Mouse (Mus musculus) brain, embryonic 14.5 days (tissue): ENCODE measurements around the gene Scgb2b27. TPM values are rescaled to one million over a fixed set of nuclear protein-coding genes. Genes with fewer than 3 reads are reported as not detected.
"Not testable (repeated sequence)": the region's sequence is repeated elsewhere in the genome, so short reads cannot be mapped to it uniquely, and the experiment has no call there.

Experiments used
- DNase-seq: peaks from one replicate; pipeline ENCODE4 v3.0.0-alpha.2; 2011; ENCODE audit warnings: low read depth
- CTCF ChIP-seq: fragments of 200-500 bp; IDR thresholded peaks from 2 replicates; pipeline ENCODE4 v1.5.1; 2012; ENCODE audit warnings: inconsistent platforms, mild to moderate bottlenecking, moderate library complexity, borderline replicate concordance; ENCODE audit not compliant: insufficient read depth, insufficient read length; ENCODE audit errors: extremely low read depth
- POLR2A ChIP-seq: fragments of 200-500 bp; IDR thresholded peaks from 2 replicates; pipeline ENCODE4 v1.6.1; 2012; ENCODE audit warnings: mild to moderate bottlenecking, inconsistent platforms, borderline replicate concordance; ENCODE audit not compliant: poor library complexity, insufficient read depth, insufficient read length, severe bottlenecking; ENCODE audit errors: extremely low read depth
- polyA plus RNA-seq: library from polyadenylated mRNA; depleted of rRNA; stranded (reverse); fragments of >200 nt; gene quantifications from 2 replicates; pipeline ENCODE4 v1.2.3, GENCODE M21; 2012; rRNA removed

Scgb2b27 gene
- not detected in 2 replicates for polyA plus RNA-seq

DNA sequence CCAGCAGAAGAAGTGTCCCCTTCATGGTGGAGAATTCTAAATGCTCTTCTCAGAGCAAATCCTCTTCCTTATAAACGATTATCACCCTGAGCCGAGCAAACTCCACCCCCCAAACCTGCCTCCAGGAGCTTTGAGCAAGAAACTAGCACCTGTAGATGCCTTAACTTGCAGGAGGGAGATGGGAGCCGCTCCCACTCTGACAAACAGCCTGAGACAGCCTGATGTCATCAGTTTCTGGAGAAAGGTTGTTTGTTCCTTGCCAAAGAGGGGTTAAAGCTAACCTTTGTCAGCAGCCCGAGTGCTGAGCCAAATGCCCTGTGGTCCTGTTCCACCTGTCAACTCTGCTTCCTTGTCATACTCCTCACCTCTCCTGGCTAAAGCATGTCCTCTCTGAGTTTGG is at the start of gene Scgb2b27:
TSS of gene Scgb2b27 (minus strand) at position 101 of the 400 bp plus-strand sequence.
- no peak for TF ChIP-seq POLR2A
- TF ChIP-seq CTCF, result no peak
- no peak for DNase-seq

DNA sequence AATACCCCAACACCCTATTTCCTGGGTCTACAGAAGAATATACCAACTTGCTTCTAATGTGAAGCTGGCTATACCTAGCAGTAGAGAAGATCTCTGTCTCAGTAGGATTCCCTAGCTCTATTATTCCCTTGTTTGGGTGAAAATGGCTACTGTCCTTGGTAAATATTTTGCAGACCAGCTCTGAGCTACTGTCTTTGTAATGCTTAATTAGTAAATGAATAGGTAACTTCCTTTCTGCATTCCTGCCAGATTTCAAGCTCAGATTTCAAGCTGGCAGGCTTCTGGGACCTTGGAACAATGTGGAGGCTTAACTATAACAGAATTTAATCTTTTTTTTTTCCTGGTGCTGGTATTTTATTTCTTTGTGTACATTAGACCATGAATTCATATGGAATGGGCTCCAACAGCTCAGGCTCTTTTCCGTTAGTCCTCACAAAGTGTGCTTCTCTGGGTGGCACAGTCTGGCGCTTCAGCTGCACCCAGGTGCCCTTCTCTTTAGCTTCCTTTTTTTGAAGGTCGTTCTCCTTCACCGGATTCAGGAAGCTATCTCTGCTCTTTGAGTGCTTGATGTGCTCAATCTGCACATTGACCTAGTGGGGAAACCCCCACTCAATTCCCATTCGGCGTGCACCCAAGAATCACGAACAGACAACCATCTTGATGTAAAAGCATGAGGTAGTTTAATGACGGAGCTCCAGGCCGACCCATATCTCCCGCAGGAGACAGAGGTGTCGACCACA is 22.5 kb upstream of the Scgb2b27 start:
- DNase-seq, result not testable (repeated sequence)

DNA sequence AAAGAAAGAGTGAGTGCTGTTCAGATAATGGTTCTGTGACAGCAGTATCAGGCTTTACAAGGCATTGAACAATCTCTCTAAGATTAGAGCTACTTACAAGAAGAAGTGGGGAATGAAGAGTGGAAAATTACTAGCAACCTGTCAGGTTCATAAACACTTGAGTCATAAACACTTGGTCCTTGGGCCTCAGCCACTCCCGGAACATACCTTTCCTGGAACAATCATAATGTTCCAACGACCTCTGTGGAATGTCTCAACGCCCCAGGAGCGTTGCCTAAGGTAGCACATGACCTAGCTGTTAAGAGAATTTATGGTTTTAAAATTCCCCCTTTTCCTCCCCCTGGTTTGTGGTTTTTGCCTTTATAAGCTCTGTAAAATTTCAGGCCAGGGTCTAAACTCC is 20.8 kb upstream of the Scgb2b27 start:
- not testable (repeated sequence) for DNase-seq

DNA sequence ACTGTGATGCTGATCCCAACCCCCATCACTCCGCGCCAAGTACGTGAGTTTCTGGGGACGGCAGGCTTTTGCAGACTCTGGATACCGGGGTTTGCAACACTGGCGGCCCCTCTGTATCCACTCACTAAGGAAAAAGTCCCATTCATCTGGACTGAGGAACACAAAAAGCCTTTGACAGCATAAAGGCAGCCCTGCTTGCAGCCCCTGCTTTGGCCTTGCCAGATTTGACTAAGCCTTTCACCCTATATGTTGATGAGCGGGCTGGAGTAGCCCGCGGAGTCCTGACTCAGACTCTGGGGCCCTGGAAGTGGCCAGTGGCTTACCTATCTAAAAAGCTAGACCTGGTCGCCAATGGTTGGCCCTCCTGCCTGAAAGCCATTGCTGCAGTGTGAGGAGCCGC is 16.3 kb upstream of the Scgb2b27 start:
- TF ChIP-seq POLR2A (no peak), CTCF (no peak)
- no peak for DNase-seq

DNA sequence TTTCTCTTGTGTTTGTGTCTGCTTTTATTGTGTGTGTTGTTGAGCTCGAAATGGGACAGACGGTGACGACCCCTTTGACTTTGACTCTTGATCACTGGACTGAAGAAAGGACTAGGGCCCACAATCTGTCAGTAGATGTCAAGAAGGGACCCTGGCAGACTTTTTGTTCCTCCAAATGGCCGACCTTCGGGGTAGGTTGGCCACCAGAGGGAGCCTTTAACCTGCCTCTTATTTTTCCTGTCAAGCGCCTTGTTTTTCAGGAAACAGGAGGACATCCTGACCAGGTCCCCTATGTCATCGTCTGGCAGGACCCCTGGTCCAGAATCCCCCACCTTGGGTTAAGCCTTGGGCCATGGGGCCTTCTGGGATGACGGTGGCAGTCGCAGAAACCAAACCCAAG is 13.5 kb upstream of the Scgb2b27 start:
- not testable (repeated sequence) for DNase-seq

DNA sequence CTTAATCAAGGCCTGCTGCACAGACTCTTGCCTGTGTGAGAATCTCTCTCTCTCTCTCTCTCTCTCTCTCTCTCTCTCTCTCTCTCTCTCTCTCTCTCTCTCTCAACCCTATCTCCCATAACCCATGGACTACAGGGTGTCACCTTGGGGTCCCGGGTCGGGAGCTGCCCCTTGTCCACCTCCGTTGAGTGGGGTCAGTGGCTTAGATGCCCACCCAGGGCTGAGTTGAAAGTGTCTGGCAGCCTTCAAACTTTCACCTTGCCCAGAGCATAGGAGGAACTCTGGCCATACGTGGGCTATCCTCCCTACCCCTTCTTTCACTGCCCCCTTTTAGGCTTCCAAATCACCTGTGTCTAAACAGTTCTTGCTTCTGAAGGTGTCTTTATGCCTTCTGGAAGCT is 11.9 kb upstream of the Scgb2b27 start:
- DNase-seq, result no peak
- TF ChIP-seq CTCF (no peak), POLR2A (no peak)

DNA sequence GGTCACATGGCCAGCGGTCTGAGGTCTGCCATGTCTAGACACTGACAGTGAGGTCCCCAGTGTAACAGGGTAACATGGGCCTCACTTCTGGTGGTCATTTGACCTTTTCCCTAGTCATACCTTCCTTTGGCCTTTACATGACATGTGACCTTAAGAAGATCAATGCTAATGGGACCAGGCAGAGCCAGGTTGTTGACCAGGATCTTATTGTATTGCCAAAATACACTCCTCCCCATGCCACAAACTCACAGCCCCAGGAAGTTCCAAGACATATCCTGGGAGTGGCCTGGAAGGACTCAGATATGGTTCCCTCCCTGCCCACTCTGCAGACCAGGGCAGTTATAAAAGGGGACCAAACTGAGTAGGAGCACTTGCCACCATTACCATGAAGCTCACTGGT is 7.4 kb upstream of the Scgb2b27 start, which contains the start of gene Scgb1b27:
TSS of gene Scgb1b27 (plus strand) at position 301 of the 400 bp plus-strand sequence.
- not testable (repeated sequence) for DNase-seq

DNA sequence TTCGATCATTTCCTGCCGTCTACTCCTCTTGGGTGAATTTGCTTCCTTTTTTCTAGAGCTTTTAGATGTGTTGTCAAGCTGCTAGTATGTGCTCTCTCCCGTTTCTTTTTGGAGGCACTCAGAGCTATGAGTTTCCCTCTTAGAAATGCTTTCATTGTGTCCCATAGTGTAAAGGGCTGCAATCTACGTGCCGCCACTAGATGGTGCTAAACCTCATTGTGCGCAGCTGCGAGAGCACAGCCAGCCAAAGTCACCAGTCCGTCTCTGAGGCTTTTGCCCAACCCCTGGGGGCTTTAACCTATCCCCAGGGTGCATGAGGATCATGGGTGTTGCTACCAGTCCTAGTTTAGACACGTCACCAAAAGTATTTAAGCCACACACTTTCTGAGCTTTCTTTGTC is 31.5 kb downstream of the Scgb2b27 start:
- peak; percentile 32; the same call in 1 of the 2 replicates for TF ChIP-seq CTCF
- DNase-seq, result peak; percentile 0

Other genes starting within 250 kb of the Scgb2b27 start
- not detected in 2 replicates for gene Scgb2b26, start 68.9 kb downstream of the Scgb2b27 start, polyA plus RNA-seq
- not detected in 2 replicates for gene Scgb1b27, start 7.5 kb upstream of the Scgb2b27 start, polyA plus RNA-seq
- not detected in 2 replicates for gene Scgb1b30, start 81.5 kb upstream of the Scgb2b27 start, polyA plus RNA-seq
- gene Wtip, start 119.3 kb upstream of the Scgb2b27 start, polyA plus RNA-seq, result 35.5 and 40.4 TPM in 2 replicates
- 133 and 136 TPM in 2 replicates for gene Uba2, start 155.7 kb upstream of the Scgb2b27 start, polyA plus RNA-seq
- gene Pdcd2l, start 182.7 kb upstream of the Scgb2b27 start, polyA plus RNA-seq, result 48.7 and 66.3 TPM in 2 replicates
- 209 and 273 TPM in 2 replicates for gene Gpi1, start 216.4 kb upstream of the Scgb2b27 start, polyA plus RNA-seq
- gene Gm6096, start 237.1 kb upstream of the Scgb2b27 start, polyA plus RNA-seq, result not detected in 2 replicates